Mouse (Mus musculus) hindbrain, embryonic 12.5 days (tissue): ENCODE measurements around the gene Pik3c2a. TPM values are rescaled to one million over a fixed set of nuclear protein-coding genes. Genes with fewer than 3 reads are reported as not detected.

Experiments
- ATAC-seq: fragments of 200-750 bp; cut with Nextera tagmentation; 2 replicates; pipeline ENCODE4 v1.8.0; 2017; ENCODE audit warnings: moderate TSS enrichment; ENCODE audit not compliant: low FRiP score
- H3K27ac ChIP-seq: fragments of 300-500 bp; sonication (generic); 2 replicates; pipeline ENCODE4 v1.5.1; 2016; ENCODE audit warnings: mild to moderate bottlenecking
- H3K27me3 ChIP-seq: fragments of 300-500 bp; sonication (generic); 2 replicates; pipeline ENCODE4 v1.6.1; 2016; ENCODE audit warnings: mild to moderate bottlenecking
- H3K36me3 ChIP-seq: fragments of 300-500 bp; sonication (generic); 2 replicates; pipeline ENCODE4 v1.6.1; 2016; ENCODE audit warnings: mild to moderate bottlenecking
- H3K4me1 ChIP-seq: fragments of 300-500 bp; sonication (generic); 2 replicates; pipeline ENCODE4 v1.6.1; 2016
- H3K4me2 ChIP-seq: fragments of 300-500 bp; sonication (generic); replicated peaks from 2 replicates; pipeline ENCODE4 v1.6.1; 2016; ENCODE audit warnings: mild to moderate bottlenecking
- H3K4me3 ChIP-seq: fragments of 300-500 bp; sonication (generic); 2 replicates; pipeline ENCODE4 v1.5.1; 2016; ENCODE audit warnings: mild to moderate bottlenecking
- H3K9ac ChIP-seq: fragments of 300-500 bp; sonication (generic); 2 replicates; pipeline ENCODE4 v1.6.1; 2016; ENCODE audit warnings: mild to moderate bottlenecking, moderate library complexity
- H3K9me3 ChIP-seq: fragments of 300-500 bp; sonication (generic); replicated peaks from 2 replicates; pipeline ENCODE4 v1.6.1; 2016; ENCODE audit warnings: mild to moderate bottlenecking
- WGBS: fragments of 180-500 bp; shearing (Covaris S2); methylation state at CpG from one replicate; pipeline ENCODE4 v1.1.7; 2016; 5-methylcytosine and 5-hydroxymethylcytosine counted together
- polyA plus RNA-seq: library from polyadenylated mRNA; unstranded; fragments of >200 nt; fragmentation: Nextera tagmentation; extraction: Ambion mirVana; gene quantifications from 2 replicates; pipeline ENCODE4 v1.2.1, GENCODE M21; 2016

Pik3c2a gene
- 24.5 and 27.9 TPM in 2 replicates for polyA plus RNA-seq

DNA sequence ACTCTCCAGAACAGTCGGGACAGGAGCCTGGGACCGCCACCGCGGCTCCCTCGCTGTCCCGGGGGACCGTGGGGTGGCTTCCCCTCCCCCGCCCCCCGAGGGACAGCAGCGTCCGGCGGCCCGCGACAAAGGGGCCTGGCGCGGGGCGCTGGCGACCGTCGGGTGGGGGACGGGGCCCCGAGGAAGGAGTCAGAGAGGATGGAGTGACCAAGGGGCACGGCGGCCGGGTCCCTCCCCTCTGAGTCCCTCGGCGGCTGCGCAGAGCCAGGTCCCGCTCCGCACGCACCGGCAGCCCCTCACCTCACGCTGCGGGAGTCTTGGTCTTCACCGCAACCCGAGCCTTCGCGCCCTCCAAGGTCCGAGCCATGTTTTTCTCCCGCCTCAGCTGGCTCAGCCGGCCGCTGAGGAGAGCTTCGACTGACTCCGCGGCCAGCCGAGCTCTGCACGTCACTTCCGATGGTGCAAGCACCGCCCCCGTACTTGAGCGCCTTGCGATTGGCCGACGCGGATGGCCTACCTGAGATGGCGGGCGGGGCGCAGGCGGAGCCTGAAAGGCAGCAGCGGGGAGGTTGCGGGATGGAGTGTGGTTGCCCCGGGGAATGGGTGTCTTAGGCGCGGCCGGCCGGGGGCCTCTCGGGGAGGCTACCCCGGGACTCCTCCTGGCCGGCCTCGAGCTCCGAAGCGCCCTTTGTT is at the start of gene Pik3c2a:
Gene Pik3c2a, minus strand, starts transcription at position 446 of the 693 bp plus-strand sequence.
- Histone ChIP-seq H3K4me1 (peaks cover 23% of the 10 kb centered on the region), H3K9me3 (no peaks in the 10 kb centered on the region), H3K27me3 (no peaks in the 10 kb centered on the region), H3K4me3 (peak within 1 kb of the TSS; percentile 87), H3K36me3 (no peaks in the 10 kb centered on the region), H3K4me2 (peak within 1 kb of the TSS; percentile 77), H3K27ac (peak within 1 kb of the TSS; percentile 94), H3K9ac (peak within 1 kb of the TSS; percentile 91)
- peak; percentile 99 for ATAC-seq
- WGBS = under 1% methylated on average over 70 of the region's 72 CpGs

DNA sequence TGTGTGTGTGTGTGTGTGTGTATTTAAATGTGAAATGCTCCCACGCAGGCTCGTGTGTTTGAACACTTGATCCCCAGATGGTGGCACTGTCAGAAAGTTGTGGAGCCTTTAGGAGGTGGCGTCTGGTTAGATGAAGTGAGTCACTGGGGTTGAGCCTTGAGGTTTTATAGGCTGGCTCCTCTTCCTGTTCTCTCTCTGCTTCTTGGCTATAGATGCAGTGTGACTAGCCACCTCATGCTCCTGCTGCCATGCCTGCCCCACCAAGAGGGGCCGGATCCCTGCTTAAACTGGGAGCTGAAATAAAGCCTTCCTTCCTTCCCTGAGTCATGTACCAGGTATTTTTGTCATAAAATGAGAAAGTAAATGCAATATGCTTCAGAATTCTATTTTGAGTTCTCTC is 47.9 kb upstream of the Pik3c2a start:
- Histone ChIP-seq H3K36me3 (no peaks in the 10 kb centered on the region), H3K4me3 (no peak overlapping the region), H3K27me3 (no peaks in the 10 kb centered on the region), H3K27ac (no peak overlapping the region), H3K4me2 (no peak overlapping the region), H3K9me3 (peaks cover 1% of the 10 kb centered on the region; the same call in 1 of the 2 replicates), H3K4me1 (no peaks in the 10 kb centered on the region), H3K9ac (no peak overlapping the region)
- WGBS = 79% methylated on average over 4 of the region's 4 CpGs
- no peak for ATAC-seq

DNA sequence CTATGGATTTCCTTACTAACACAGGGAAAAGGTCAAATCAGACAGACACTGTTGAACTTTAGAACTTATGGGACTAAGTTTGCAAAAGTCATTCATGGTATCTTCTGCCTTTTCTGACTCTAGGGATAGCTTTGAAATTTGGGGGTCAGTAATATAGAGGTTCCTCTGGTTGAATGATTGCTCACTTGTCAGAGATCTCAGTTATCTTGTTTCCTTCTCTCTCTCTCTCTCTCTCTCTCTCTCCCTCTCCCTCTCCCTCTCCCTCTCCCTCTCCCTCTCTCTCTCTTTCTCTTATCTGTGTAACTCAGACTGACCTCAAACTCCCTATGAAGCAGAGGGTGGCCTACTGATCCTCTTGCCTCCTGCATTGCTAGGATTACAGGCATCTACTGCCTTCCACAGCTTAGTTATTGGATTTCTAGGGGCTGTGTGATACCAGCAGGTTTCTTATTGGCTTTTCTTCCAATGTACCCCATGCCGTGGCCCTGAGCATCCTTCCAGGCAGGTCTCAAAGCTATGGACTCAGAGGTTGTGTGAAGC is 41.9 kb upstream of the Pik3c2a start:
- no peaks in the 10 kb centered on the region for H3K36me3 ChIP-seq
- no peaks in the 10 kb centered on the region for H3K9me3 ChIP-seq
- no peak overlapping the region for H3K4me2 ChIP-seq
- no peaks in the 10 kb centered on the region for H3K4me1 ChIP-seq
- no peak overlapping the region for H3K27ac ChIP-seq
- no peak overlapping the region for H3K4me3 ChIP-seq
- WGBS = 85% methylated on average over 1 of the region's 1 CpGs
- H3K9ac ChIP-seq = no peak overlapping the region
- no peaks in the 10 kb centered on the region for H3K27me3 ChIP-seq
- ATAC-seq = no peak

DNA sequence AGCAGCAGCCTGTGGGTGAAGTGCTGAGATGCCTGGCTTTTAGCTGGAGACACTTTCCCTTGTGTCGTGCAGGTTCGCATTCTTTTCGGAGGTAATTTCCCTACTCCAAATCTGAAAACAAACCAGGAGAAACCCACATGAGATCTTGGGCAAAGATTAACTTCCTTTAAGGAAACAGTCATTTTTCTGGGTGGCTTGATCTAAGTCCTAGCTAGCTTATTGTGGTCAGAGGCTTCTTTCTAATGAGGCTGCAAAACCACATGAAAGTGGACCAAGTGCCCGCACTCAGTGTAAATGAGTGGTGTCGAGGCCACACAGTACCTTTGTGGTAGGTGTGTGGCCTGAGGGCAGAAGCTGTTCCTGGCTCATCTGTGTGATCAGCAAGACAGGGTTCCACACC is 41.0 kb upstream of the Pik3c2a start:
- no peak overlapping the region for H3K4me3 ChIP-seq
- WGBS = 86% methylated on average over 5 of the region's 5 CpGs

GRCm38 (mm10) chr7:116483782-116484181 is 40.5 kb upstream of the Pik3c2a start:
- H3K27ac ChIP-seq = no peak overlapping the region
- H3K9me3 ChIP-seq = no peaks in the 10 kb centered on the region
- no peaks in the 10 kb centered on the region for H3K36me3 ChIP-seq
- no peaks in the 10 kb centered on the region for H3K4me1 ChIP-seq
- no peak overlapping the region for H3K4me2 ChIP-seq
- H3K4me3 ChIP-seq = no peak overlapping the region
- H3K27me3 ChIP-seq = no peaks in the 10 kb centered on the region
- H3K9ac ChIP-seq = no peak overlapping the region
- no peak for ATAC-seq
- 85% methylated on average over 5 of the region's 5 CpGs for WGBS

More for the DNA sequence above, 41.0 kb upstream of the Pik3c2a start:
- H3K27ac ChIP-seq = no peak overlapping the region
- H3K9ac ChIP-seq = no peak overlapping the region
- H3K4me2 ChIP-seq = no peak overlapping the region
- no peaks in the 10 kb centered on the region for H3K27me3 ChIP-seq
- ATAC-seq = no peak
- no peaks in the 10 kb centered on the region for H3K36me3 ChIP-seq
- no peaks in the 10 kb centered on the region for H3K9me3 ChIP-seq
- no peaks in the 10 kb centered on the region for H3K4me1 ChIP-seq

GRCm38 (mm10) chr7:116483106-116483505 is 39.9 kb upstream of the Pik3c2a start:
- Histone ChIP-seq H3K9ac (no peak overlapping the region), H3K27me3 (no peaks in the 10 kb centered on the region), H3K4me2 (no peak overlapping the region), H3K4me1 (no peaks in the 10 kb centered on the region), H3K36me3 (no peaks in the 10 kb centered on the region), H3K27ac (no peak overlapping the region), H3K9me3 (no peaks in the 10 kb centered on the region), H3K4me3 (no peak overlapping the region)
- ATAC-seq = no peak
- 50% methylated on average over 1 of the region's 1 CpGs for WGBS

DNA sequence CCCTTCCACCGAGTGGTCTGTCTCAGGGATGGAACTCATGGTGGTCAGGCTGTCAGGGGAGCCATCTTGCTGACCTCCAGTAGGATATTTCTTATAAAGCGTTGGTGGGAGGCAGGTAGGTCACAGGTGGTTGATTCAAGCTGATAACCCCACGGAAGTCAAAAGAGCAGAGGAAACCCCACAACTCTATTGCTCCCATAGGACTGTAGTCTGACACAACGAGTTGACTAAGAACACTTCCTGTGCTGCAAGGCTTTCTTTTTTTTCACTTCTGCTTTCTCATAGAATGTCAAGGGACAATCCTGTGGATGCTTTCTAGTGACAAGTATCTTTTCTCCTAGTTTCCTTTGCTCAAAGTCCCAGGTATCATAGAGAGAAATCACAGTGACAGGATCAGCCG is 33.0 kb upstream of the Pik3c2a start:
- Histone ChIP-seq H3K4me1 (no peaks in the 10 kb centered on the region), H3K27ac (no peak overlapping the region), H3K36me3 (no peaks in the 10 kb centered on the region), H3K4me3 (no peak overlapping the region), H3K9me3 (no peaks in the 10 kb centered on the region), H3K4me2 (no peak overlapping the region), H3K9ac (no peak overlapping the region), H3K27me3 (no peaks in the 10 kb centered on the region)
- 78% methylated on average over 5 of the region's 5 CpGs for WGBS
- no peak for ATAC-seq

DNA sequence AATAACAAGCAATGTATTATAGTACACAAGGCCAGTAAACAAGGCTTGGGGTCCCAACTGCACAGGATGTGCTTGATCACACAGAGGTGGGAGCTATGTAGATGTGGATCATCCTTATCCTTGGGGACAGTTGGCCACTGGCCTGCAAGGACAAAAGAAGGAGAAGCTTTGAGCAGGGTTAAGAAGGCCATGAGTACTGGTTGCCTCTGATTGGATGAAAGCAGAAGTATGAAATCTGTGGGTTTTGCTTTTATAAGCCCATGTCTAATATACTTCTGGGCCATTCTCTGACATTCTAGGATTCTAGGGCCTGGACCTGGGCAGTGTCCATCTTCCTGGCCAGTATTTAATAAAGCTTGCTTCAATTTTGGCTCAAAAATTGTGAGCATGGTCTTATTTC is 32.6 kb upstream of the Pik3c2a start:
- no peak for ATAC-seq
- Histone ChIP-seq H3K4me2 (no peak overlapping the region), H3K9ac (no peak overlapping the region), H3K36me3 (no peaks in the 10 kb centered on the region), H3K4me1 (no peaks in the 10 kb centered on the region), H3K27ac (no peak overlapping the region), H3K27me3 (no peaks in the 10 kb centered on the region), H3K4me3 (no peak overlapping the region), H3K9me3 (no peaks in the 10 kb centered on the region)

DNA sequence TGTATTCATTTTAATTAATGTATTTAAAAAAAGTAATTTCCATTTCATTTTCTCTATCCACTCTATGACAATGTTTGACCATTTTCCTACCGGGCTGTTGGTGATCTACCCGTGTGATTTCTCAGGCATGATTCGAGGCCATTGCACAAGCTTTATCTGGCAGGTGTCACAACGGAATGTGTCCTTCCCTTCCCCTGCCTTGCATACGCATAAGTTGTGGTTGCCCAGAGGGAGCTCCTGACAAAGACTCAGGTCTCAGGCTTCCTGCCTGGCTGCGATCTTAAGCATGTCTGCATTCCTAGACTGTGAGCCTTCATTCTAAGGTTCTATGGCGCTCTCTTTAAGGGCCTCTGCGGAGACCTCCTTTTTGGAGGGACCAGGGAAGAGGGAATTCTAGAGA is 18.9 kb upstream of the Pik3c2a start:
- ATAC-seq = no peak
- Histone ChIP-seq H3K4me1 (no peaks in the 10 kb centered on the region), H3K27ac (no peak overlapping the region), H3K27me3 (no peaks in the 10 kb centered on the region), H3K9me3 (no peaks in the 10 kb centered on the region), H3K36me3 (no peaks in the 10 kb centered on the region), H3K4me2 (no peak overlapping the region), H3K4me3 (no peak overlapping the region), H3K9ac (no peak overlapping the region)
- 57% methylated on average over 8 of the region's 8 CpGs for WGBS

- 44% methylated on average over 3 of the region's 3 CpGs for WGBS
- ATAC-seq = no peak
- Histone ChIP-seq H3K9ac (no peak overlapping the region), H3K4me2 (no peak overlapping the region), H3K9me3 (no peaks in the 10 kb centered on the region), H3K36me3 (no peaks in the 10 kb centered on the region), H3K27ac (no peak overlapping the region), H3K4me3 (no peak overlapping the region), H3K4me1 (no peaks in the 10 kb centered on the region), H3K27me3 (no peaks in the 10 kb centered on the region; the same call in 1 of the 2 replicates)
Observed at GRCm38 (mm10) chr7:116458985-116459441, 15.8 kb upstream of the Pik3c2a start.

DNA sequence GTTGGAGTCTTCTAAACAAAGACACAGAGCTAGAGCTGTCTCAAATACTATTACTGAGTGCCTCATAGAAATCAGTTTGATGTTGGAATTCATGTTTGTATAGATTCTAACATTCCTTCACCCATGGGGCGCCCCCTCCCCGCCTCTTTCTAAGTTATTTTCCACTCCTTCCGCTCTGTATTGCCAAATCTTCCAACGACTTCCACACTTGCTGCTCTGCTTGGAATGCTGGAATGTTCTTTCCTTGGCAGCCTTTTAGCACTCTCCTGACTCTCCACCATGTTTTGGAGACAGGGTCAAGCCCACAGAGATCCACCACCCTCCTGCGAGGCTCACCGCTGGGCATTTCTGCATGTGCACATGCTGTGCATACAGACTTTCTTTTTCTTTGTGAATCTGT is 14.1 kb upstream of the Pik3c2a start:
- Histone ChIP-seq H3K4me3 (no peak overlapping the region), H3K36me3 (no peaks in the 10 kb centered on the region), H3K27ac (no peak overlapping the region), H3K9me3 (no peaks in the 10 kb centered on the region), H3K27me3 (no peaks in the 10 kb centered on the region; the same call in 1 of the 2 replicates), H3K4me2 (no peak overlapping the region), H3K9ac (no peak overlapping the region), H3K4me1 (no peaks in the 10 kb centered on the region)
- ATAC-seq = no peak
- 89% methylated on average over 6 of the region's 6 CpGs for WGBS

DNA sequence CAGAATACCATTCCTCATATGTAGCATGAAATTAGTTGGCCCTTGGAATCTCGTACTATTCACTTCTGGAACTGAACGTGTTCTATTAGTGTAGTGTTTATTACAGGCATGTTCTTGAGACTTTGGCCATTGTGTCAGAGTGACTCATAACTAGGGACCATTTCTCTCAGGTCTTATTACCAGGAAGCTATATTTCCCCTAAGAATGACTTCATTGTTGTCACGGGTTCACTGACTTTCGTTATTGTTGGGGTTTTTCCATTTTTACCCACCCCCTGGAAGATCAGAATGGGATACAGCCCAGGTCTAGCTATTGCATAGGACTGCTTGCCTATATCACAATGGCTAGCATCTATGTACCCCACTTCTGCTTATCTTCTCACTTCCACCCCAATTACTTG is 13.7 kb upstream of the Pik3c2a start:
- Histone ChIP-seq H3K27me3 (no peaks in the 10 kb centered on the region; the same call in 1 of the 2 replicates), H3K9ac (no peak overlapping the region), H3K4me3 (no peak overlapping the region), H3K9me3 (no peaks in the 10 kb centered on the region), H3K27ac (no peak overlapping the region), H3K4me1 (no peaks in the 10 kb centered on the region), H3K4me2 (no peak overlapping the region), H3K36me3 (no peaks in the 10 kb centered on the region)
- ATAC-seq = no peak
- WGBS = 86% methylated on average over 4 of the region's 4 CpGs

- 75% methylated on average over 3 of the region's 3 CpGs for WGBS
- Histone ChIP-seq H3K4me1 (peaks cover 19% of the 10 kb centered on the region), H3K4me2 (no peak overlapping the region), H3K27me3 (no peaks in the 10 kb centered on the region), H3K4me3 (no peak overlapping the region), H3K27ac (no peak overlapping the region), H3K9ac (no peak overlapping the region), H3K9me3 (no peaks in the 10 kb centered on the region), H3K36me3 (no peaks in the 10 kb centered on the region)
- no peak for ATAC-seq
Observed at GRCm38 (mm10) chr7:116446645-116447044, 3.4 kb upstream of the Pik3c2a start.
